Mouse (Mus musculus) bone marrow, adult 2 months (tissue): ENCODE results near the gene Aire. TPM values are rescaled to one million over a fixed set of nuclear protein-coding genes. Genes with fewer than 3 reads are reported as not detected.

Source experiments
- H3K27ac ChIP-seq: fragments of 200-500 bp; 2 replicates; pipeline ENCODE4 v1.5.1; 2012; ENCODE audit warnings: low read depth, mild to moderate bottlenecking, control low read depth, inconsistent platforms, low read length; ENCODE audit not compliant: control insufficient read depth, poor library complexity, insufficient read depth
- H3K4me1 ChIP-seq: fragments of 200-500 bp; 2 replicates; pipeline ENCODE4 v1.6.1; 2011; ENCODE audit warnings: low read length; ENCODE audit not compliant: control insufficient read depth, insufficient read depth
- H3K4me3 ChIP-seq: fragments of 200-500 bp; replicated peaks from 2 replicates; pipeline ENCODE3; 2011; ENCODE audit warnings: mild to moderate bottlenecking, low read depth, low read length, control low read depth; ENCODE audit not compliant: control insufficient read depth
- CTCF ChIP-seq: fragments of 200-500 bp; IDR thresholded peaks from 2 replicates; pipeline ENCODE4 v1.5.1; 2011; ENCODE audit warnings: low read length, control low read depth; ENCODE audit not compliant: control insufficient read depth, insufficient read depth
- POLR2A ChIP-seq: fragments of 200-500 bp; IDR thresholded peaks from 2 replicates; pipeline ENCODE4 v1.6.1; 2011; ENCODE audit warnings: low read depth, mild to moderate bottlenecking, control low read depth, low read length, borderline replicate concordance; ENCODE audit not compliant: control insufficient read depth
- WGBS: fragments of 180-500 bp; shearing (Covaris S2); methylation state at CpG from one replicate; pipeline ENCODE4 v1.1.7; 2018; 5-methylcytosine and 5-hydroxymethylcytosine counted together
- polyA plus RNA-seq: library from polyadenylated mRNA; stranded (reverse); fragments of >200 nt; gene quantifications from 2 replicates; pipeline ENCODE4 v1.2.4, GENCODE M21; 2011; ENCODE audit warnings: low replicate concordance; ENCODE audit not compliant: missing spikeins, insufficient read depth, insufficient read length

Aire gene
- polyA plus RNA-seq, 1 experiment: not detected

- no peaks in the 10 kb centered on the region for H3K4me1 ChIP-seq
Observed at GRCm38 (mm10) chr10:78008169-78008568, 35.2 kb downstream of the Aire start.

GRCm38 (mm10) chr10:78007203-78007602 lies 36.2 kb downstream of the Aire start:
- TF ChIP-seq CTCF: no peak
- no peak for TF ChIP-seq POLR2A
- no peak overlapping the region for H3K27ac ChIP-seq
- H3K4me3 ChIP-seq: no peak overlapping the region
- no peaks in the 10 kb centered on the region for H3K4me1 ChIP-seq
- 16% methylated on average over 7 of the region's 7 CpGs for WGBS

More at GRCm38 (mm10) chr10:78008169-78008568, 35.2 kb downstream of the Aire start:
- Histone ChIP-seq H3K4me3 (no peak overlapping the region), H3K27ac (no peak overlapping the region)
- TF ChIP-seq POLR2A (no peak), CTCF (no peak)
- 69% methylated on average over 3 of the region's 3 CpGs for WGBS

GRCm38 (mm10) chr10:78005791-78006438 lies 37.5 kb downstream of the Aire start:
- TF ChIP-seq POLR2A: no peak
- TF ChIP-seq CTCF: no peak
- 88% methylated on average over 4 of the region's 4 CpGs for WGBS
- no peak overlapping the region for H3K4me3 ChIP-seq
- no peaks in the 10 kb centered on the region for H3K4me1 ChIP-seq
- H3K27ac ChIP-seq: no peak overlapping the region

GRCm38 (mm10) chr10:78004479-78005100 lies 38.8 kb downstream of the Aire start:
- Histone ChIP-seq H3K27ac (no peak overlapping the region), H3K4me1 (no peaks in the 10 kb centered on the region), H3K4me3 (no peak overlapping the region)
- no peak for TF ChIP-seq POLR2A
- TF ChIP-seq CTCF: no peak
- WGBS: 81% methylated on average over 3 of the region's 3 CpGs

- Histone ChIP-seq H3K4me3 (no peak overlapping the region), H3K4me1 (no peaks in the 10 kb centered on the region), H3K27ac (no peak overlapping the region)
- WGBS: 87% methylated on average over 2 of the region's 2 CpGs
- TF ChIP-seq POLR2A (no peak), CTCF (no peak)
Observed at GRCm38 (mm10) chr10:78002316-78002715, 41.1 kb downstream of the Aire start.

GRCm38 (mm10) chr10:78001796-78002195 lies 41.6 kb downstream of the Aire start:
- no peak overlapping the region for H3K4me3 ChIP-seq
- WGBS: 90% methylated on average over 11 of the region's 11 CpGs
- TF ChIP-seq POLR2A (no peak), CTCF (no peak)
- H3K4me1 ChIP-seq: no peaks in the 10 kb centered on the region
- H3K27ac ChIP-seq: no peak overlapping the region

GRCm38 (mm10) chr10:78000200-78000599 lies 43.2 kb downstream of the Aire start:
- Histone ChIP-seq H3K27ac (no peak overlapping the region), H3K4me1 (no peaks in the 10 kb centered on the region), H3K4me3 (no peak overlapping the region)
- no peak for TF ChIP-seq POLR2A
- TF ChIP-seq CTCF: no peak
- 92% methylated on average over 5 of the region's 5 CpGs for WGBS

GRCm38 (mm10) chr10:77995639-77996038 lies 47.8 kb downstream of the Aire start:
- WGBS: 85% methylated on average over 3 of the region's 3 CpGs
- H3K4me1 ChIP-seq: no peaks in the 10 kb centered on the region
- TF ChIP-seq CTCF (no peak), POLR2A (no peak)
- H3K27ac ChIP-seq: no peak overlapping the region
- no peak overlapping the region for H3K4me3 ChIP-seq
